Mouse (Mus musculus) spleen, postnatal 14 days (tissue): ENCODE measurements around the gene Pdhb.
A peak's percentile ranks its signal among the peaks of the same experiment; 100 is the strongest.

Experiments
- DNase-seq, 2 experiments: peaks; one replicate each; pipeline ENCODE4 v3.0.0; 2021 to 2022; ENCODE audit warnings: low spot score in 2 of 2

The Pdhb gene

GRCm38 (mm10) chr14:8191331-8191965, 18.6 kb upstream of the Pdhb start:
- no peak for DNase-seq

DNA sequence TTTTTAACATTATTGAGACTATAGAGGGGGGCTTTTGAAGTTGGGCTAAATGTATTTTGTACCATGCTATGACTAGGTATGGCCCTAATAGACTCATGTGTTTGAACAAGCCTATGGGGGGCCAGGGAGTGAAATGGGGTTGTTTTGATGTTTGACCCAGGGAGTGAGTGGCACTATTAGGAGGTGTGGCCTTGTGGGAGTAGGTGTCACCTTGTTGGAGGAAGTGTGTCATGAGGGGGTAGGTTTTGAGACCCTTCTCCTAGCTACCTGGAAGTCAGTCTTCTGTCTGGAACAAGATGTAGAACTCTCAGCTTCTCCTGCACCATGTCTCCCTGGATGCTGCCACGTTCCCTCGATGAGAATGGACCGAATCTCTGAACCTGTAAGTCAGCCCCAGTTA, 17.7 kb upstream of the Pdhb start:
- DNase-seq = no peak

DNA sequence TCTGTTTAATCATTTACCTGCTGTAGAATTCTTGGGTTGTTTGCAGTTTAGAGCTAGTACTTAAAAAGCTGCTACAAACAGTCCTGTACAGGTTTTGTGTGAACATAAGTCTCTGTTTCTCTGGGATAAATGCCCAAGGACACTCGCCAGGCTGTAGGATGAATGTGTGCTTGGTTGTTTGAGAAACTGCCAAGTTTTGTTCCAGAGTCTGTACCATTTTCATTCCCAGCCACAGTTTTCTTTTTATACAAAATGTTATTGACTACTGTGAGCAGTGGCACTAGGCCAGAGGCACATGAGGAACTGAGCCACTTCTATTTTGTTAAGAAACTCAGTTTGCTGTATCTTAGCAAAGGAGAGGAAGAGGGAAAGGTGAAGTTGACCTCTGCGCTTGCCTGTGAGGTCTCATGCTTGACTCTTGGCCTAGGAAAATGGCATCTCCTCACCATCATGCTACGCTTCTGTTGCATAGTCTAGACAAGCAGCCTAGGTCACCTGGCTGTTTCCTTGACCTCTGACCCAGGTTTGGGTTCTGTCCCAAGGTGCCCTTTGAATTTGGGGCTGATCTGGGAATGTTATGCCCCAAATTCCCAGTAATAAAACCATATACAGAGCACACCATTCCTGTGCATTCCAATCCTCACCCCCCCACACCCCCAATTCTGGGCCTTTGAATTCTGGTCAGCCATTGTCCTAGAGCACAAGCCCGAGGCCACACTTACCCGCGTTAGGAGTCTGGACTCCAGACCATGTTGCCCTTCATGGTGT, 13.6 kb upstream of the Pdhb start:
- DNase-seq = no peak

GRCm38 (mm10) chr14:8183330-8183729, 10.5 kb upstream of the Pdhb start:
- no peak for DNase-seq

DNA sequence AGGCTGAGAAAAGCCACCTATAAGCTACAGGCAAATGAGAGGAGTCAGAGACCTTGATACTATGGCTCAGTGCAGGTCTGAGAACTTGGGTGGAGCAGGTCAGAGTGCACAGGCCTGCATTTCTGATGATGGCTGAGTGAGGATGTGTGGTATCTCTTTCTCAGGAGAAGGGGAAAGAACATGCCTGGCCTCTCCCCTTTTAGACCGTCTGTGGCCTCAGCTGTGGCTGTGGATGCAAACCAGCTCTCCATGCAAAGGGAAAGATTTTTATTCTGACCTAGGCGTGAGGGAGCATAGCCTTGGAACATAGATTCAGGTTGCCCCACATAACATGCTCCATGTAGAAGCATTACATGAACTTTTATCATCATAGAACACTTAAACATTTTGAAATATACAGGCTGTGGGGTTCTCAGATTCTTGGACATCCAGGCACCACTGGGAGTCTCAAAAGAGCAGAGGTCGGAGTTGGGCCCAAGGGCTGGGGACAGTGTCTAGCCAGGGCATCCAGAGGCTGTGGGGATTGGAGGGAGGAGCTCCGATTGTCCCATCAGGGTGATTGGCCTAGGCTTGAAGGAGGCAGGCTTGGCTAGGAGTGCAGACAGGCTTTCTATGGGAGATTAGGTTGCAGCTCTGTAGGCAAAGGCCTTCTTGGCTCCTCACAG, 7.7 kb upstream of the Pdhb start:
- DNase-seq = no peak

- no peak for DNase-seq
Observed at GRCm38 (mm10) chr14:8176251-8176650, 3.4 kb upstream of the Pdhb start.

- no peak for DNase-seq
Observed at GRCm38 (mm10) chr14:8174634-8175033, 1.8 kb upstream of the Pdhb start.

DNA sequence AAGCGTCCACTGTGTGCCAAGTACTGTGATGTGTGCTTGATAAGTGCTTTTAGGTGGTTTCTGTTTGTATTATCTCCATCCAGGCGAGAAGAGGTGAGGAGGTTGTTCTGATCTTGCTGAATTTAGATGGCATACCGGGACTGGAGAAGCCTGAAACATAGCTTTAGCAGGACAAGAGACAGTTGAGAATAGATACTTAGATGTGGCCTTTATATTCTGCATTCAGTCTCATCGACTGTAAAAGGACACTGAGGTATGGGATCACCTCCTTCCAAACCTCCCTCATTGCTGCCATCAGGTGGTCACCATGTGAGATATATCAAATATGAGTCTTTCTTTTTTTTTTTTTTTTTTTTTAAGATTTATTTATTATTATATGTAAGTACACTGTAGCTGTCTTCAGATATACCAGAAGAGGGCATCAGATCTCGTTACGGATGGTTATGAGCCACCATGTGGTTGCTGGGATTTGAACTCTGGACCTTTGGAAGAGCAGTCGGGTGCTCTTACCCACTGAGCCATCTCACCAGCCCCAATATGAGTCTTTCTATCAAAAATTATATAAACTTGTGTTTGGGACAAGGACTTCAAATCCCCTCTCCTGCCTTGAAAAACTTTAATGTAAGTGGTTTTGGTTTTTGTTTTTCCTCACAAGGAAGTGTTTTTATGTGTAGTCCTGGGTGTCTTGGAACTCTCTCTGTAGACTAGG, 871 bp upstream of the Pdhb start:
- DNase-seq = peak in 1 of 2 experiments; percentile 18

GRCm38 (mm10) chr14:8164463-8164862, 8.4 kb downstream of the Pdhb start:
- no peak for DNase-seq

DNA sequence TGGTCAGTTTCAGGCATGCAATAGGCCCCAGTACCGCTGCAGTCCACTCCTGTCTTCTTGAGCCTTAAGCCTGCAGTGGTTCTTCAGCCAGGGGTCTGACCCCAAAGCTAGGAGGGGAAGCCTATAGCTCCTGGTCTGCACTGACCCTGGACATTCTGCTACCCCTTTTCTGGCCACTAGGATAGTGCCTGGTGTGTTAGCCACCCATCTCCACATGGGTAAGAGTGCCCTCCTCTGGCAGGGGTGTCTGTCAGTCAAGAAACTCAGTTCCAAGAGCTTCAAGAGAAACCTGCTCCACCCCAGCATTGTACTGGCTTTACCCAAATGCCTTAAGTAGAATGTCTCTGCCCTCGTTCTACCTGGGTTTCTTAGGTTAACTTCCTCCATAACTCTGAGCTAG, 11.0 kb downstream of the Pdhb start:
- peak in 1 of 2 experiments; percentile 47 for DNase-seq

GRCm38 (mm10) chr14:8159141-8159540, 13.7 kb downstream of the Pdhb start:
- DNase-seq = no peak

DNA sequence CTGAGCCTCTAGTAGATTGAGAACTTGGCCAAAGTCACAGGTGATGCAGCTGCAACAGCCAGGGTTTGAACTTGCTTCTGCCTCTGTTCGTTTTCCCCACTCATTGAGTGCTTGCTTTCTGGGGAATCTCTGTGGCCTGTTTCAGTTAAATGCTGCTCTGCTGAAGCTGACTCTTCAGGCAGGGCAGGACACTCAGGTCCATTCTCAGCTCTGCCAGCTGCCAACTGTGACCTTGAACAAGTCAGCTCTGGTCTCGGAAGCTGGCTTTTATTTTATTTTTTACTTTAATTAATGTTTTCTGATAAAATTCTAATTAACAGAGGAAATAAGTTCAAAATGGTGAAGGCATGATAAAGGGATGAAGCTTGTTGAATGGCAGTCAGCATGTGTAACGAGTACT, 14.1 kb downstream of the Pdhb start:
- no peak for DNase-seq

DNA sequence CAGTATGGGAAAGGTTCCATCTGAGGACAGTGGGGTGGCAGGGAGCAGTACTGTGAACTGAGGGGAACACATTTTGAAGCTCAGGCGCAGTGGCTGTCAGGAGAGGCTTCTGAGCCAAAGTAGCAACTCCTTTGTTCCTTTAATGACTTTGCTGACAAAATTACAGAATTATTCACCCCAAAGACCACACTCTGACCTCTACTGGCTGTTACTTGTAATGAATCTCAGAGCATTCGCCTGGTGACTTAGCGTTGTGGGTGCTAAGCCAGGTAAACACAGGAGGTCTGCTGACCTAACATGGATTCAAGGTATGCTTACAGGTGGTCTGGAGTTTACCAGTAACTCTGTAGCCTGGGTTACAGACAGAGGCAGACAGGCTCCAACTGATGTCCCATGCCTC, 15.9 kb downstream of the Pdhb start:
- no peak for DNase-seq

DNA sequence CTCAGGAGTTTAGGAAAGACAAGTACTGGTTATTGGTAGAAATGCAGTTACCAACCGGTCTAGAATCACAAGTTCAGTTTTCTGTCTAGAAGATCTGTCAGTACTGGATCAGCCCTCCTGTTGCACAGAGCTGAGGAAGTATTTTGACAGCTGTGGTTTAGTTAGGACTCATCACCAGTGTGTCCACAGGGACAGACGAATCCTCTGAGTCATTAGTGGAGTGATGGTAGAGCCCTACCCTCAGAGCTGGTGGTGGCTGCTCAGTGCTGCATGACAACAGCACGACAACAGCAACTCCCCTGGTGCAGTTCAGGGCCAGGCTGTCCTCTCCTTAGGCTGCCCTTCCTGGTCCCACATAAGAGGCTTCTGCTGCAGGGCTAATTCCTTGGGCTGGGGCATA, 18.8 kb downstream of the Pdhb start:
- DNase-seq = no peak

GRCm38 (mm10) chr14:8151757-8152156, 21.1 kb downstream of the Pdhb start:
- no peak for DNase-seq

DNA sequence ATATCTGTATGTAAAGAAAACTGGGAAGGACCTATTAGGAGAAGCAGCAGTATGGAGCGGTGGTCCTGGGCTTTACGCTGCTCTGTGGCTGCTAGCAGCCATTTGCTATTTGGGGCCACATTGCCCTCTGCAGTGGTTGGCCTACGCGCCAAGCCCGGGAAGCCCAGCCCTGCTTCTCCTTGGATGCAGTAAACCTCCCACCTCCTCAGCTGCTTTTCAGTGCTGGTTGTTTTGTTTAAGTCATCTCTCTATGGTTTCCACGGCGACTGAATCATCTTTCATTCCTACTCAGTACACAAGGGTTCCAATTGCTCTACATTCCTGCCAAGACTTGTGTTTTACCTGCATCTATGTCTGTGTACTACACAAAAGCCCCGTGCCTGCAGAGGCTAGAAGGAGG, 24.0 kb downstream of the Pdhb start:
- DNase-seq = no peak

GRCm38 (mm10) chr14:8146611-8147223, 26.1 kb downstream of the Pdhb start:
- DNase-seq = no peak

DNA sequence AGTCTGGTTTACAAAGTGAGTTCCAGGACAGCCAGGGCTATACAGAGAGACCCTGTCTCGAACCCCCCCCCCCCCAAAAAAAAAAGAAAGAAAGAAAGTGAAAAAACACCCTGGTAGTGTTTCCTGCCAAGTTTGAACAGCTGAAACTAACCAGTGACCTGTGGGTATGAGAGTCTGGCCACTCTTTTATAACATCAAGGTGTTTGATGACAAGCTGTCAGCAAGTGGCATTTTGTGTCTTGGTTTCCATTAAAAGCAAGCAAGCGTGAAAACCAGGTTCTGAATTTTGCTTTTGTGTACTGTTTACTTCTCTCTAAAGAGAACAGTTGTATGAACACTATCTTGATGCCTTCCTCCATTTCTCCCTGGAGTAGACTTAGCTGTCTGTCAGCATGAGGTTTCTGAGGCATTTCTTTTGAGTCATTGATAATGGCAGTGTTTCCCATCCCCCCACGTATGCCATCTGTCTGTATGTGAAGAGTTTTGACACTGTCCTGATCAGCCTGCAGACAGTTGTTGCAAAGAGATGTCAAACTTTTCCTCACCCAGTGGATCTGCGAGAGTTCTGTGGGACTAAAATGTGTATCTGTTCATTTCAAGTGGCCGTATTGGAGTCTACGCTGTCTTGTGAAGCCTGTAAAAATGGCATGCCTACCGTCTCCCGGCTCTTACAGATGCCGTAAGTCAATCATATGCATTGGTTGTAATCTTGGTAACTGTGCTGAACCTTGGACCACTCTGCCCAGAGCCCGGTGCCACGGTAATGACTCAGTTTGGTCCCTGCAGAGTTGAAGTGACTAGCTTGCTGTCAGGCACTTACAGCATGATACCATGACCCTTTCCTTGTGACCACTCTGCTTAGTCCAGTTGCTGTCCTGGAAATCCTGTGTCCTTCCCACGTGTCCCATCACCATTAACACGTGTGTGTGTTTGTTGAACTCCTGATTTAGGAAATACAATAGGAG, 26.9 kb downstream of the Pdhb start:
- no peak for DNase-seq

- DNase-seq = no peak
Observed at GRCm38 (mm10) chr14:8141131-8141530, 31.7 kb downstream of the Pdhb start.
